Mouse (Mus musculus) liver, adult (tissue): ENCODE measurements around the gene Dpp7.

Experiments used
- GATA4 ChIP-seq: IDR thresholded peaks from 2 replicates; pipeline ENCODE4 v1.6.1; 2014; ENCODE audit warnings: mild to moderate bottlenecking, low read length; ENCODE audit not compliant: insufficient replicate concordance

The Dpp7 gene

DNA sequence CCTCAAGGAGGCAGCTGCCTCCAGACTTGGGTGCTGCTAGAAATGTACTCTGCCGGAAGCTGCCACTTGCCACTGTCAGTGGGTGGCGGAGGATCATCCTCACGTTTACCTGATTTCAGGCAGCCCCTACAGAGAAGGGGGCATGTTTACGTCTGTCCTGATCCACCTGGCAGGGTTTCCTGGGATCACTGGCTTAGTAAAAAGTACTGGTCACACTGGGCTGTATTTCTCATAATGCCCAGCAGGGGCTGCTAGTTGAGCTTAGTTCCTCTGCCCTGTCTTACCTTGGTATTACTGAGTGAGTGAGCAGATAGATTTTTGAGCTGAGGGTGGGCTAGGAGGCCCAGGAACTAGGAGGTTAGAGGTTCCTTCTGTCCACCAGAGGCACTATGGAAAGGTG lies 20.4 kb upstream of the Dpp7 start:
- no peak for TF ChIP-seq GATA4

DNA sequence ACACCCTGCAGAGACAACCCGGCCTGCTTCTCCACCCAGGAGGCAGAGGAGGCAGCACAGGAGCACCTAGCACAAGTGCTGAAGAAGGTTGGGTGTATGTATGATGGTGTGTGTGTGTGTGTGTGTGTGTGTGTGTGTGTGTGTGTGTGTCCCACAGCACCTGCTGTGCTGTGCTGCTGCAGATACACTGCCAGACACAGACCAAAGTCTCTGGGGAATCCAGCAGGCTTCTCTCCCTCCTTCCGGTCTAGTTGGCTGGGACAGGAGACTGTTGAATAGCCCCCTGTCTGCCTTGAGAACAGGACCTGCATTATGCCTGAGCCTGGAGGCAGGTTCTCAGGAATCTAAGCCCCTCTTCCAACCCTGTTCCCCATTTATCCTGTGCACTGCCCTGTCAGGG lies 17.3 kb upstream of the Dpp7 start:
- no peak for TF ChIP-seq GATA4

DNA sequence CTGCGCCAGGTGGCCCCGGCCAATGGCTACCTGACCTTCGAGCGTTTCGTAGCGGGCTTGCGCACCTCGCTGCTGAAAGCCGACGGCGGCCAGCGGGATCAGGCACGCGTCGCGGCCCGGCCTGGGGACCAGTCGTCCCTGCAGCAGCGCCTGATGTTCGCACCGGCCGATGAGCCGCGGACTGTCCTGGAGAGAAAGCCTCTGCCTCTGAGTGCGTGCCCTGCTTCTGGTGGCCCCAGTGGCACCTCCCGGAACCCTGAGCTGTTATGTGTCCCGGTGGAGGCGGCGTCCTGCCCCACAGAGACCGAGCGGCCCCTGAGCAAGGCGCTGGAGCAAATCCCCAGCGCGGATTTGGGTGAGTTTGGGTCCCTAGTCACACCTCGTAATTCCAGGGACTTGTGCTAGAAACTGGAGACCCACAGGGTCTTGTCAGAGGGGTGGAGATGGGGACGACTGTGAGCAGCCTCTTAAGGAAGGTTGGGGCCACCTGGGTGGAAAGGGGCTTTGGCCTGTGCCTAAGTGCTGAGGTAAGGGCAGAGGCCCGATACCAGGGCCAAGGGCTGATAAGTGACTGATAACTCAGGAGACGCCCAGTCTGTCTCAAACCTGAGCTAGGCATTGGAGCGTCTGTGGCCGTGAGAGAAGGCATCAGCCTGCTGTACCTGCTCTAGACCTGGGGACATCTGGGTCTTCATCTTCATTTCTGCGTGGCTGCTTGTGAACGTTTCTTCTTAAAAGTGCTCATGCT lies 16.7 kb upstream of the Dpp7 start:
- TF ChIP-seq GATA4 = no peak

DNA sequence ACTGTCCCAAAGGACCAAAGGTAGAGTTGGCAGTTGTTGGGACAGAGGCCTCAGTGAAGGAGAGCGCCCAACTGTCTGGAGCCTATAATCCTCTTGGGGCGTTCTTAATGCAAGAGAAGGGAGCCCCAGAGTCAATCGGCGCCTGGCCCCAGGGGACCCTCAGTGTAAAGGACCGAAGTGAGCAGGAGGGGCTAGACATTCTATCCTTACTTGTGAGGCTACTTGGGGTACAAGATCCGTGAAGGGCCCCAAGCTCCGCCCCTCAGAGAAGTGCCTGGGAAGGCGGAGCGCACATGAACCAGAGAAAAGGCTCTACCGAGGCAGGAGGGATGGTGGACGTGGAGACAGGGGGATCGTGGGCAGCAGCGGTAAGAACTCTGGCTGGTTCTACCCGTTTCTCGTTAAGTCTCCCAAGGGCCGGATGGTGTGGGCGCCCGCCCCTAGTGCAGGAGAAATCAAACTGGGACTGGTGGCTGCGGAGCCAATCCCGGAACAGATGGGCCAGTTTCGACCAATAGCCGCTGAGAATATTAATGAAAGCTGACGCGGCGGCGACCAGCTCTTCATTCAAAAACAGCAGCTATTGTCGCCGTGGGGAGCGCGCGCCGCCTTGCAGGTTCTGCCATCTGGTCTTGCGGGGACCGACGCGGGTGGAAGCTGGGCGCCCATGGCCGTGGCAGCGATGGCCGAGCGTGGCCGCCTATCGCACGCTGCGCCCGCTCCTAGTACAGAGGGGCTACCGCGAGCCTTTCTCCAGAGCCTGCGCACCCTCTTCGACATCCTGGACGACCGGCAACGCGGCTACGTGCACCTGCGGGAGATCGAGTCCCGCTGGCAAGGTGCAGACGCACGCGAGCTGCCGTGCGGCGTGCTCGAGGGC lies 15.8 kb upstream of the Dpp7 start, which contains the start of gene Sapcd2:
TSS of gene Sapcd2 (plus strand) at position 558 of the 880 bp plus-strand sequence.
- TF ChIP-seq GATA4 = no peak

DNA sequence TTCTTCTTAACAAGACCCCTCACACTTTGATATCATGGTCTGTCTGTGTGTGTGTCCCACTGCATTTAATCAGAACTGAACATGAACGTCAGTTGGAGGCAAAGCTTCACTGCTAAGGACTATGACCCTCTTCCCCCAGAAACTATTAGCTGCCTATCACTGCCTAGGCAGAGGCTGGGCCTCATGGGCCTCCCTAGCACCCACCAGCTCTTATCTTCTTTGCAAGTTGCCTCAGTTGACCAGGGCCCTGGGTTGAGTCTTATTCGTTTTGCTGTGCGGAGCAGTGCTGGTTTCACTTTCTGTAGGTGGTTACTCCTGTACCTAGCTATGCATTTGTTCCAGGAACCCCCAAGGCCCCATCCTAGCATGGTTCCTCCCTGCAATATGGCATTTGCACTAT lies 13.8 kb upstream of the Dpp7 start:
- TF ChIP-seq GATA4 = no peak

DNA sequence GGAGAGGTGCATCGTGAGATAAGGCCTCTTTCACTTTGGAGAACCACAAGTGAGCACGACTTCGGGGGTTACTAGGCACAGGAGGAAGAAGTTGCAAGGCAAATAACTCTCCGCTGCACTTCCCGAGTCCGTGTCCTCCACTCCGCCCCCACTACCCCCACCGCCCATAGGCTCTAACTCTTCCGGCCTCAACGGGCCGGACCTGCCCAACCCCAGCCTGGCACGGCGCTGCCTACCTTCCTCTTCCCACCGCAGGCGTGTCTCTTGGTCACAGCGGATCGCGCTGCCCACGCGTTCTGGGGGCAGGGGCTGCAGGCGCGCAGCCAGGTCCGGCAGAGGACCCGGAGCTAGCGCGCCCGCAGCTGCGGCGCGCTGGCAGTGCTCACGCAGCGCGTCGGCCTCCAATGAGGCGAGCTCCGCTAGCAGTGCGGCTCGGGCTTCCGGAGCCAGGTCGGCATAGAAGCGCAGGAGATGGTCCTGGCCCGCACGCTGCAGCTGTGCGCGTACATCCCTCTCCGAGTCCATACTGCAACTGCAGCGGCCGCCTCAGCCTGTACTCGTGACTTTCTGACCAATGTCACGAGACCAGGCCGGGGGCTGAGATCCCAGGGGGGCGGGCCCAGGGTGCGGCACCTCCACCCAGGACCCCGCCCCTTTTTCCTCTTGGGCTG lies 9.1 kb upstream of the Dpp7 start, which contains the start of gene Uap1l1:
TSS of gene Uap1l1 (minus strand) at position 592 of the 671 bp plus-strand sequence.
- no peak for TF ChIP-seq GATA4

DNA sequence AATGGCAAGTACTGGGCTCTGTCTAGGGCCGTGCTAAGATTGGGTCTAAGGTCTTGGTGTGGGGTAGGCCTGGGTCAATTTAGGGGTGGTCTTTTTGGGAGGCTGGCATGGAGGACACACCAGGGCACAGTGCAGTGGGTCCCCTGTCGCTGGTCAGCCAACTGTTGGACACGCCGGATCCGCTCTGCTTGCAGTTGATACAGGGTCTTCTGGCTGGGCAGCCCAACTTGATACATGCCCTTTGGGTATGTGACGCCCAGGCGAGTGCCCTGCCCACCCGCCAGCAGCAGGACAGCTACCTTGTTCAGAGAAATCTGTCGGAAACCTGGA lies 8.6 kb upstream of the Dpp7 start:
- TF ChIP-seq GATA4 = no peak

DNA sequence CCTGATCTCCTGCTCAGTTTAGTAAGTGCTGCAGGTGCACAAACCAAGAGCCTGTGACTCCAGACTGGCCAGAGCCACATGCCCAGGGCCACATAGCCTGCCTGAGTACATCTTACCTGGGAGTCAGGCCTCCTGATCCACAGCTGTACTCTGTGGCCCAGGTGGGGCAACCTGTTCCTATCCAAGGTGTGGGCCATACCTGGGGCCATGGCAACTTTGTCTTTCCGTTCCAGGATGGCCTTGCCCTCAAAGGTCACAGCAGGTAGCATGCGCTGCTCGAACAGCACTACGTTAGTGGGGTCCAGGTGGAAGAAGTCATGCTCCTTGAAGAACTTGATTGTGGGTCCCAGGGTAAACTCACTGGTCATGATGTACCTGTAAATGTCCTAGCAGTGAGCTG lies 8.2 kb upstream of the Dpp7 start:
- no peak for TF ChIP-seq GATA4

DNA sequence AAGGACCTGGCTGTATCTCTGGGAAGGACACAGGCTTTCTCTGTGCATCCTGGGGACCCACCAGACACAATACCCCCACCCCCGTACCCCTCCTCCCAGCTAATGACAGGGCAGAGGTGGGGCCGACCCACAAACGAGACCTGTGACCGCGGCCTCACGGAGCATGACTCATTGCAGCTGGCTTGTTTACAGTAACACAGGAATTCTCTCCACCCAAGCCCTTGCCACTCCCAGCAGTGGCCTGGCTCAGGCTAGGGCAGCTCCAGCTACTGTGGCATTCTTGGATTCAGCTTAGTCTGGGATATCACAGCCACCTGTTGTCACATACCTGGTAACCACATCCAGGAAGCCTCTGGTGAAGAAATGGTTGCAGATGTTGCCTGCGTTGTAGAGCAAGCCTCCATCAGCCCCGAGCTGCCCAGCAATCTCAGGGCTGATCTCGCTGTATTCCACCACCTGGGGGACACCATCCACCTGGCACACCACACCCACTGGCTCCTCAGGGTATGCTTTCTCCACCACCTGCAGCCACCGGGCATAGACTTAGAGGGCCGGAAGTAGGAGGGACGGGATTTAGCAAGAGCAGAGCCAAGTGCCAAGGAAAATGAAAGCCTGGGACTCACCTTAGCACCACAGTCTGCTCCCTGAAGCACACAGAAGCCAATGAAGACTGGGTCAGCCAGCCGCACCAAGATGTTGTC lies 7.5 kb upstream of the Dpp7 start:
- TF ChIP-seq GATA4 = no peak

DNA sequence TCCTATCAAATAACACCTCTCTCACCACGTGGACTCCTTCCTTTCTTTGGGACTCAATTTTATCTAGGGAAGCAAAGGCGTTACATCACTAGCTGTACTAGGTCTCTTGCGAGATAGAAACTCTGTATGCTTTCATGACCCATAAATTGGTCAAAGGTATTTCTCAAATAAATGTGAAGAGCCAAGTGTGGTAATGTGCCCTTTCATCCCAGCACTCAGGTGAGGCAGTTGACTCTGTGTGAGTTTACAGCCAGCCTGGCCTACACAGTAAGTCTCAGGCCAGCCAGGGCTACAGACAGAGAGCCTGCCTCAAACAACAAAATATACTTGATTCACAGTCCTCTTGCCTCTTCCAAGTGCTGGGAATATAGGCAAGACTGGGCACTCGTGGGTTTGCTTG lies 3.7 kb upstream of the Dpp7 start:
- TF ChIP-seq GATA4 = no peak

DNA sequence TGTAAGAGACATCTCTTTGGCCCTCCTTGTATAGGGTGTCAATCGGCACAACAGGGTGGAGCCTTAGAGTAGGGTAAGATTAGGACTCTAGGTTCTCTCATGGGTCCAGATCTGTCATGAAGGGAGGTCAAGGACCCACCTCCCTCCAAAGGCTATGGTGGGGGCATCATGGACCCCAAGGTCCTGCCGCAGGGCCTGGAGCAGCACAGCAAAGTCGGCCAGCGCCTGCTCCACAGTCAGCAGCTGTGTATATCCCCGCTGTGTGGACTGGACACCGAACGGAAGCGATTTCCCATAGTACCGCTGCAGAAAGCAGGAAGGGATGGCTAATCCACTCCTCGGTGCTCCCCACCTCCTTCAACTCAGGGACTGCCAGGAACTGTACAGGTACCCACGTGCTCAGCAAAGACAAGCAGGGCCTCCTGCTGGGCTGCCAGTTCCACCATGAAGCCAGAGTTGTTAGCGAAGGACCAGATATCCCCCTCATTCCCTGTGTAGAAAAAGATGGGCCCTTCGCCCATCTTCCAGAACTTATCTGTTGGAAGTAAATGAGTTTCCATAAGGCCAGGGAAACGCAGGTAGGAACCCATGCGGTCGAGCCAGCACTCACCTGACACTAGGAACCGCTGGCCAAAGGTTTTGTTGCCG lies 616 bp downstream of the Dpp7 start:
- no peak for TF ChIP-seq GATA4

DNA sequence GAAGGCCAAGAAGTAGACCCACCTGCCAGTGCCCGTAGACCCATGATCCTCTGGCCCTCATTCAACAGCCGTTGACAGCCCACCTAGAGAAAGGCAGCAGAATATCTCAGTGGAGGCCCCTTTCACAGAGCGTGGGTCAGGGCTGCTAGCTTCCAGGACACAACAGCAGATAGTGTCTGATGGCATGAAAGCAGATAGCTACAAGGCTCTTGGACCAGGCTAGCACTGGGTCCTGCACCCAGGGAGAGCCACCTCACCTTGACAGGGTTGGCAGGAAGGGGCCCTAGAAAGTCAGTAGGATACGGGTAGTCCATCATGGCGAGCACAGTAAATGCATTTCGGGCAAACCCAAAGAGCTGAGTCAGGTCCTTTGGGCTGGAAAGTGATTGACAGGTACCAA lies 1.9 kb downstream of the Dpp7 start:
- TF ChIP-seq GATA4 = no peak

DNA sequence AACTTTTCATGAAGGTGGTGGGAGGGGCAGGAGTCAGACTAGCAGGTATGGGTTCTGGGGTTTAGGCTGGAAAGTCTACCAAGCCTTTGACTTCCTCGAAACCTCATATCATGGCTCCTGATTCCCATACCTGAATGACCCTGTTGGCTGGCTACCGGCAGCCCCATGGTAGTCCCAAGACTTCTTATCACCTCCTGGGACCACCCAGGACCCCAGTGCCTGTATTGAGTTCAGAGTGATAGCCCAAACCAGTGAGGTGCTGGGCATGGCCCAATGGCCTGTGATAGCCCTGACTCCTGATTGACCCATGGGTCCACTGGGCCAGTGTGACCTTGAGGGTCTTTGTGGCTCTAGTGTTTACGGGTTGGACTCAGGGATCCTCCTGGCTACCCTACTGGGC lies 5.5 kb downstream of the Dpp7 start:
- TF ChIP-seq GATA4 = no peak

DNA sequence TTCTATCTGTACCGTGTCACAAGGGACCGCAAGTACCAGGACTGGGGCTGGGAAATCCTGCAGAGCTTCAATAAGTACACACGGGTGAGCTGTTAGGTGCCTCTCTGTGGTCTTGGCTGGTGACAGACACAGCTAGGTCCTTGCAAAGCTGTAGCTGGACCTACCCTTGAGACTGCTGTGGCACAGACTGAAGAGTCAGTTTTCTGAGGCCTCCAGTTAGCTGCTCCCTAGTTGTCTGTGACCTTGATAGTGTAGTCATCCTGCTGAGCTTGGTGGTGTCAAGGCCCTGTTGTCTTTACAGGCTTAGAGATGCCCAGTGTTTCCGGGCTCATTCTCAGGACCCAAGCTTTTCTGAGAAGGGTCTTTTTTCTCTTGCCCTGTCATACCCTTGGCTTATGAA lies 6.7 kb downstream of the Dpp7 start:
- TF ChIP-seq GATA4 = no peak

DNA sequence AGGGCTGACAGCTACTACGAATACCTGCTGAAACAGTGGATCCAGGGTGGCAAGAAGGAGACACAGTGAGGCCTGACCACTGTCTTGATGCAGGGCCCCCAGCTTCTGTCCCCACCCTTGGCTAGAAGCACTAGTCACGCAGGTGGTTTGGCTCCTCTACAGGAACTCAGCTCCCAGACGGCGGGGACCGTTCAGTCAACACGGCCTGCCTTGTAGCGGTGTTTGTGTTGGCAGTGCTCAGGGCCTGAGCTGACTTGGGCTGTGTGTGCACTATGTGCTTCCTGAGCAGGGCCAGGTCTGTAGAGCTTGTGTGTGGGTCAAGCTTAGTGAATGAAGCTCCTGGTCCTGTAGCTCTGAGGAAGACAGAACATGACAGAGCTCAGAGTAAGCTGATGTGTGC lies 8.0 kb downstream of the Dpp7 start:
- no peak for TF ChIP-seq GATA4

DNA sequence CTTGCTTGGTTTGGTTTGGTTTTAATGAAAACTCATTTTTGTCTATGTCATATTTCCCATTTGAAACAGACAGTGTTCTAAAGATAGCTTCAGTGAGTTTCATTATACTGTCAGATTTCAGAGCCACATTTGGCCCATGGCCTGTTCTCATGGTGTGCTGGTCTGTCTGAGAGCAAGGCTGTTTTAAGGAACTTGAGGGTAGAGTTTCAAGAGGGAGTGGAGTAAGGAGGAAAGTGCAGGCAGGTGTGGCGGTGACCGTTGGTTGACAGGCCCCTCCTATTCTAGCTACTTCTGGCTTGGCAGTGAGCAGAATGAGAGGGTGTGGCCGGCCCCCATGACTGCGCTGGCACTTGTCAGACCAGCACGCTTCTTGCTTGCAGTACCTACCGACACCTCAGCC lies 17.9 kb downstream of the Dpp7 start:
- TF ChIP-seq GATA4 = no peak
